Mouse (Mus musculus) spleen, adult 10 weeks (tissue): Measurements from ENCODE around the gene Krtap22-2. TPM values are rescaled to one million over a fixed set of nuclear protein-coding genes. Genes with fewer than 3 reads are reported as not detected.

Experiments used
- polyA plus RNA-seq: library from polyadenylated mRNA; stranded (reverse); fragments of 350-450 nt; fragmentation: Illumina TruSeq; extraction: RNeasy Lipid Tissue Mini Kit (QIAGEN cat#74804); gene quantifications from one replicate; pipeline ENCODE4 v1.2.3, GENCODE M21; 2015; ENCODE audit warnings: low replicate concordance; ENCODE audit not compliant: insufficient read depth

Gene Krtap22-2
- polyA plus RNA-seq, result not detected

GRCm38 (mm10) chr16:89010659-89011058 lies at the start of gene Krtap22-2:
Krtap22-2 (minus strand) TSS chr16:89010759.

GRCm38 (mm10) chr16:89047783-89048182 lies 37.2 kb upstream of the Krtap22-2 start, which contains the start of gene Krtap6-5:
Krtap6-5 (minus strand) TSS chr16:89047883.

GRCm38 (mm10) chr16:89041372-89041771 lies 30.8 kb upstream of the Krtap22-2 start, which contains the start of gene Gm10228:
Gm10228 (minus strand) TSS chr16:89041472.

GRCm38 (mm10) chr16:89031399-89031798 lies 20.8 kb upstream of the Krtap22-2 start, which contains the start of gene Krtap6-1:
Krtap6-1 (plus strand) TSS chr16:89031699.

GRCm38 (mm10) chr16:89014984-89015383 lies 4.4 kb upstream of the Krtap22-2 start, which contains the start of gene Gm10229:
Gm10229 (plus strand) TSS chr16:89015284.

GRCm38 (mm10) chr16:88962773-88963172 lies 47.8 kb downstream of the Krtap22-2 start, which contains the start of gene Krtap16-3:
Krtap16-3 (minus strand) TSS chr16:88962873.

Other genes with a start within 250 kb of the Krtap22-2 start
- gene 2310057N15Rik, start 236.6 kb downstream of the Krtap22-2 start, polyA plus RNA-seq, result not detected
- gene Gm5965, start 232.9 kb downstream of the Krtap22-2 start, polyA plus RNA-seq, result not detected
- gene Gm20741, start 198.5 kb downstream of the Krtap22-2 start, polyA plus RNA-seq, result not detected
- not detected for gene Krtap15, start 190.5 kb downstream of the Krtap22-2 start, polyA plus RNA-seq
- not detected for gene Krtap14, start 184.6 kb downstream of the Krtap22-2 start, polyA plus RNA-seq
- gene Krtap19-1, start 141.3 kb downstream of the Krtap22-2 start, polyA plus RNA-seq, result not detected
- not detected for gene Krtap19-2, start 136.5 kb downstream of the Krtap22-2 start, polyA plus RNA-seq
- not detected for gene Krtap19-3, start 132.7 kb downstream of the Krtap22-2 start, polyA plus RNA-seq
- gene Krtap19-4, start 125.7 kb downstream of the Krtap22-2 start, polyA plus RNA-seq, result not detected
- gene Krtap19-5, start 114.3 kb downstream of the Krtap22-2 start, polyA plus RNA-seq, result not detected
- not detected for gene Krtap19-9b, start 78.5 kb downstream of the Krtap22-2 start, polyA plus RNA-seq
- gene Krtap16-3, start 47.9 kb downstream of the Krtap22-2 start, polyA plus RNA-seq, result not detected
- gene Gm10229, start 4.5 kb upstream of the Krtap22-2 start, polyA plus RNA-seq, result not detected
- gene Krtap6-1, start 20.9 kb upstream of the Krtap22-2 start, polyA plus RNA-seq, result not detected
- not detected for gene Gm10228, start 30.7 kb upstream of the Krtap22-2 start, polyA plus RNA-seq
- gene Krtap6-5, start 37.1 kb upstream of the Krtap22-2 start, polyA plus RNA-seq, result not detected
- not detected for gene 1110025L11Rik, start 53.2 kb upstream of the Krtap22-2 start, polyA plus RNA-seq
- not detected for gene Krtap6-3, start 73.3 kb upstream of the Krtap22-2 start, polyA plus RNA-seq
- gene Gm6358, start 130.1 kb upstream of the Krtap22-2 start, polyA plus RNA-seq, result not detected
- gene Gm10061, start 140.3 kb upstream of the Krtap22-2 start, polyA plus RNA-seq, result not detected
- not detected for gene Gm9789, start 147.2 kb upstream of the Krtap22-2 start, polyA plus RNA-seq
- gene Gm7735, start 158.7 kb upstream of the Krtap22-2 start, polyA plus RNA-seq, result not detected
- not detected for gene 1110057P08Rik, start 164.0 kb upstream of the Krtap22-2 start, polyA plus RNA-seq
- not detected for gene Krtap20-2, start 195.1 kb upstream of the Krtap22-2 start, polyA plus RNA-seq